Mouse (Mus musculus) c-Kit-positive CD71-negative TER-119-negative erythroid progenitor cells, embryonic 14.5 days (primary cell): ENCODE results near the gene Dnajc7.
"Not testable (repeated sequence)": the region's sequence is repeated elsewhere in the genome, so short reads cannot be mapped to it uniquely, and the experiment has no call there.

Experiments used
- DNase-seq: peaks from one replicate; pipeline ENCODE4 v3.0.0-alpha.2; 2013; ENCODE audit warnings: low read depth

Dnajc7 gene

GRCm38 (mm10) chr11:100616332-100616731, 3.6 kb downstream of the Dnajc7 start:
- no peak for DNase-seq

GRCm38 (mm10) chr11:100613241-100613640, 6.7 kb downstream of the Dnajc7 start:
- DNase-seq = no peak

GRCm38 (mm10) chr11:100611627-100612026, 8.3 kb downstream of the Dnajc7 start:
- DNase-seq = no peak

GRCm38 (mm10) chr11:100609997-100610680, 9.8 kb downstream of the Dnajc7 start:
- DNase-seq = no peak

- DNase-seq = no peak
Measured at GRCm38 (mm10) chr11:100609355-100609996, 10.5 kb downstream of the Dnajc7 start.

GRCm38 (mm10) chr11:100608796-100609195, 11.2 kb downstream of the Dnajc7 start:
- DNase-seq = no peak

- no peak for DNase-seq
Measured at GRCm38 (mm10) chr11:100607121-100607520, 12.8 kb downstream of the Dnajc7 start.

GRCm38 (mm10) chr11:100605451-100605850, 14.5 kb downstream of the Dnajc7 start:
- no peak for DNase-seq

DNA sequence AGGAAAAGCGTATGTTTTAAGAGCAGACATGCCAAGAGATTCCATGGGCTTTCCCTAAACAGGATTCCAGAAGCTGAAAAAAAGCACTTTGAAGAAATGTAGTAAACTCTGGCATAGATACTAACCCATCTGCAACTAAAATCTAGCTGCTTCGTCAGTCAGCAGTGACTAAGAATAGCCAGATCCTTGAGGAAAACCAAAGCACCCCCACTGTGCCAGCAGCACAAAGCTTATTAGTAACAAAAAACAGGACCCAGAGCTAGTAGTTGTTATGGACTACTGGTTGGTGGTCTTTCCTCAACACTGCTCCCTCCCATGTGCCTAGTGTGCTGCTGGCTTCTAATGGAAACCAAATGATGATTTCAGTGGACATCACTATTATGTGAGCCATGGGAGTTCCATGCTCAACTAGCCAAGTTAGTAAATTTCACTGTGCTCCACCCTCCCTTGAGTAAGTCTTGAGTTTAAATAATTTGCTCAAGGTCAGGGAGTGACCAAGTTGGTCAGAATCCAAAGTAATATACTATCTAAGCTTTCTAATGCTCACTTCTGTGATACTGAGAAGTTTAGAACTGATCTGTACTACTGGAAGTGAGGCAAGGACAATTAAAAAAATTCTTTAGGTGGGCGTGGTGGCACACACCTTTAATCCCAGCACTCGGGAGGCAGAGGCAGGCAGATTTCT, 15.5 kb downstream of the Dnajc7 start:
- DNase-seq = no peak

DNA sequence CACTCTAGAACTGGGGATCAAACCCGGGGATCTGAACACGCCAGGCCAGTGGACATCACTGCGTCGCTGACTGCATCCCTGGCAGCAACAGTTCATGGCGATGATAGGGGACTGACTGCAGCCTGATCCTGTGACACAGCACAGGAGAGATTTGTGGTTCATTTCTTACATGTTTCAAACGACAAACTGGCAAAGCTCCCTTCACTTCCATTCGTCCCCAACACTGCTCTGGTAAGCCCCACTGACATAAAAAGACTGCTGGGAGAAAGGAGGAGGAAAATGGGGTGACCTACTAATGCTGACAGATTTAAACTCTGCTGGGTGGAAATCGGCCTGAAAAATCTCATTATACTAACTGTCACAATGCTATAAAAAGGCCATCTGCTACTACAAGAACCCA, 16.2 kb downstream of the Dnajc7 start:
- no peak for DNase-seq

DNA sequence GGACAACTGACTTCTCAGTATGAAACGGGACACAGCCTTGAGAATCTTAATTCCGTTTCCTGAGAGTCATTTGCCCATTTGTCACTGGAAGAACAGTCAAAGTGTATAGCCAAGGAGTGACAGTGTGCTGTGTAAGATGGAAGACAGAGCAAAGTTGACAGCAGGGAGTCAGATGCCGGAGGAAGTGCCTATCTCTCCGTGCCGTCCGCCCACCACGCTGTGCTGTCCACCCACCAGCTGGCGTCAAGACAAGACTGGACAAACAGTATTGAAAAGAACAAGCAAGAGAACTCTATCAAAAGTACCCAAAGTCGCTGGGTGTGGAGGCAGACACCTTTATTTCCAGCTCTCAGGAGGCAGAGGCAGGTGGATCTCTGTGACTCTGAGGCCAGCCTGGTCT, 16.8 kb downstream of the Dnajc7 start:
- DNase-seq = no peak

DNA sequence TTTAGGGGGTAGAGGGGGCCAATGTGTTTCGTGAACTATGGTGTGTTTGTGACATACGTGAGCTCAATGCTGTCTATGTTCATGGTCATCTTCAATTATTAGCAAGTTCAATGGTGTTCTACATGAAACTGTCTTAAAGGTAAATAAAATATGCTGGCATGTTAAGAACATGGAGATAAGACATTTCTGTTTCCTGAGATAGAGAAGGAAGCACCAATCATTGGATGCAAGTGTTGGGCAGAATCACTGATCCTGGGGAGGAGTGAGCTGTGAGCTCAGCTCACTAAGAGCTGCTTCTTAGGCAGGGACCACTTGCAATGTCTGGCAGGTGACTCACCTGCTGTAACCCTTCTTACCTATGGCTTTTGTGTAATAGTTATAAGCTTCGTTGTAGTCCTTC, 18.6 kb downstream of the Dnajc7 start:
- DNase-seq = no peak

DNA sequence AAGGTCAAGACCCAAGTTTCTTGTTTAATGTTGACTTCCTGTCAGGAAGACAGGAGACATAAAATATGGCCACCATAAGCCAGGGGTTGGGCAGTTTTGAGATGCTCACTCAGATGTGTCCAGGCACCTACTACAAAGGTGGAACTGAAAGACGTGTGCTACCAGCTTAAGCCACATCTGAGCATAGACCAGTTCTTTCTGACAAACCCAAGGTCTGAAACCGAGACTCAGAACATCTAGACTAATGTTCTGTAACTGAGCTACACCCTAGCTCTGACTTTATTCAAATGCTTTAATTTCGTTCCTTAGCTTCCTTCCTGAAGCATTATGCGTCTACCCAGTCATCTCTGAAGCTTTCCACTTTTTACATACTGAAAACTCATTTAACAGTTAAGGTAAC, 21.9 kb downstream of the Dnajc7 start:
- DNase-seq = no peak

GRCm38 (mm10) chr11:100595533-100595932, 24.4 kb downstream of the Dnajc7 start:
- no peak for DNase-seq

GRCm38 (mm10) chr11:100594608-100595007, 25.4 kb downstream of the Dnajc7 start:
- no peak for DNase-seq

- no peak for DNase-seq
Measured at GRCm38 (mm10) chr11:100592346-100593046, 27.5 kb downstream of the Dnajc7 start.

GRCm38 (mm10) chr11:100588462-100588861, 31.5 kb downstream of the Dnajc7 start:
- no peak for DNase-seq

DNA sequence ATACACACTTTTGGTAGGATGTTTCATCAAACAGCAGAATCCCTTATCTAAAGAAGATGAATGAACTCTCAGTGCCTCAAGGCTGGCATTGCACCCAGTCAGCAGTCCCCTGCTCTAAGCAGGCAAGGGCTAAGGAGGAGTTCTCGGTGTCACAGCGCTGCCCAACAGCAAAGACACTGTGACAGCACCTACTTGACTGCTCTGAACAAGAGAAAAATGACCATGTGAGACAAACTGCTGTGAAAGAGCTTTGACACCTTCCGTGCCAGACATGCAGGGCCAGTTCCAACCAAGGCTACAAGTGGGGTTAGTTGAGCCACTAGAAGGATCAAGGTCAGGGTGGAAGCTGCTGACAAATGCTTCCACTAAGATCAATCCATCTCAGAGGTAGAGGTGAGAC, 34.8 kb downstream of the Dnajc7 start:
- no peak for DNase-seq

DNA sequence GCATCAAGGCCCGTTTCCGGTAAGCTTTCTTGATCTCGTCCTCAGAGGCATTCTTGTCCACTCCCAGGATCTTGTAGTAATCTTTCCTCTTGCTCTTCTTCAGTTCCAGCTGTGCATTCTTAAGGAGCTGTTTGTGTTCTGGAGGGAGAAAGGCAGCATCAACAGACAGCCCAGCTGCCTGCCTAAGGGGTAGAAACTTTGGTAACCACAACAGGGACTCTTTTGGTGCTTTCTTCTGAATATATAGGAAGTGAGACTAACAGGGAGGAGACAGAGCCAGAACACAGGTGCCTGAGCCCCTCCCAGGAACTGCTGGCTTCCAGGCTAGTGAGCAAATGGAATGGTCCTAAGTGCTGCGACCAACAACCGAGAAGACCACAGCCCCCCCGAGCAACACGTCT, 35.4 kb downstream of the Dnajc7 start:
- DNase-seq = no peak

DNA sequence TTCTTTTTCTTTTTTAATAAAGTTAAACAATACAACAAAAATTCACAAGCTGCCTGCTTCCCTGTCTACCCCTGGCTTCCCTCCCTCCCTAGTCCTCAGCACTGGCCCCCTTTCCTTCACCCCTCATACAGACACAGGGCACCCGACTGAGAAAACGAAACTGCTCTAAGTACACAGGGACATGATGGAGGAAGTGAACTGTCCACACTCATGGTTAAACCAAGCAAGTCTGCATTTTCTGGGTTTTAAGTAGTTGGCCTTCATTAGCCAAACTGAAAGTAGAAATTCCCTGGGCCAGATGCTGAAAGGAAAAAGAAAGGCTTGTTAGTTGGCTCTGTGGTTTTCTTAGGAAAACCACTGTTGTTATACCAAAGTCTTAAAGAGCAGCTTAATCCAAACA, 37.1 kb downstream of the Dnajc7 start:
- DNase-seq = no peak

DNA sequence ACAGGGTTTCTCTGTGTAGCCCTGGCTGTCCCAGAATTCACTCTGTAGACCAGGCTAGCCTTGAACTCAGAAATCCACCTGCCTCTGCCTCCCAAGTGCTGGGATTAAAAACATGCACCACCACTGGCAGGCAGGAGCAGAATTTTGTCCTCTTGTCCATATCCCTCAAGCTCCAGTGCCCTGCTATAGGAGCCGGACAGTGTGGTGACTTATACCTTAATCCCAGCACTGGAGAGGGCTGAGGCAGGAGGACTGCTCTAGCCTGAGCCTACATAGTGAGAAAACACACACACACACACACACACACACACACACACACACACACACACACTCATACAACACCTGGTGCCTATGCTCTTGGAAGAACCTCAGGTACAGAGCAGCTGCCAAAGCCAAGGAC, 37.6 kb downstream of the Dnajc7 start:
- DNase-seq = not testable (repeated sequence)

DNA sequence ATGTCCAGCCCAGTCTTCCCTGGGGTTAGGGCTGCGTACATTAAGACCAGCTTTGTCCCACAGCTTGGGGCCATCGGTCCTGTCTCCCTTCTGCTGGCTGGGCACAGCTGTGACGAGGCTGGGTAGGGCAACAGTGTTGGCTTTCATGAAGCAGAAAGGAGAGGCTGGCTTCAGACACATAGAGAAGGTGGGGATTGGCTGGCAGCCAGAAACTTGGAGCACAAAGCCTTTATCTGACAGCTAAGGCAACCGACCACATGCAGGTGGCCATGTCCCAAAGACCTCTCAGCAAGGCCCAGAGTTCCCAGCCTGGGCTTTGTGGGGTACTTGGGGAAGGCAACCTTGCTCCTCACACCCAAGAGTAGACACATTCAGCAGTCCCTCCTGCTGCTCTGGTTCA, 38.2 kb downstream of the Dnajc7 start:
- no peak for DNase-seq

DNA sequence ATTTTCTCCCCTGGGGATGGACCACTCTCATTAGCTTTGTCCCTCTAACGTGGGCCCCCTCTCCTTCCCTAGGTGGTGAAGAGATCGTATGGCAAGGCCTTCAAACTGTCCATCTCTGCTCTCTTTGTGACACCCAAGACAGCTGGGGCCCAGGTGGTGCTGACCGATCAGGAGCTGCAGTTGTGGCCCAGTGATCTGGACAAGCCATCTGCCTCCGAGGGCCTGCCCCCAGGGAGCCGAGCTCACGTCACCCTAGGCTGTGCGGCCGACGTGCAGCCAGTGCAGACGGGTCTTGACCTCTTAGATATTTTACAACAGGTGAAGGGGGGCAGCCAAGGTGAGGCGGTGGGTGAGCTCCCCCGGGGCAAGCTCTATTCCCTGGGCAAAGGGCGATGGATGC, 39.7 kb downstream of the Dnajc7 start:
- DNase-seq = no peak
